Mouse (Mus musculus) thymus, postnatal 10 days (tissue): ENCODE measurements around the gene F5.
A peak's percentile ranks its signal among the peaks of the same experiment; 100 is the strongest.
"Not testable (repeated sequence)": the region's sequence is repeated elsewhere in the genome, so short reads cannot be mapped to it uniquely, and the experiment has no call there.

Experiments used
- DNase-seq, 2 experiments: peaks; one replicate each; pipeline ENCODE4 v3.0.0; 2021; ENCODE audit warnings: low spot score in 2 of 2

Gene F5

DNA sequence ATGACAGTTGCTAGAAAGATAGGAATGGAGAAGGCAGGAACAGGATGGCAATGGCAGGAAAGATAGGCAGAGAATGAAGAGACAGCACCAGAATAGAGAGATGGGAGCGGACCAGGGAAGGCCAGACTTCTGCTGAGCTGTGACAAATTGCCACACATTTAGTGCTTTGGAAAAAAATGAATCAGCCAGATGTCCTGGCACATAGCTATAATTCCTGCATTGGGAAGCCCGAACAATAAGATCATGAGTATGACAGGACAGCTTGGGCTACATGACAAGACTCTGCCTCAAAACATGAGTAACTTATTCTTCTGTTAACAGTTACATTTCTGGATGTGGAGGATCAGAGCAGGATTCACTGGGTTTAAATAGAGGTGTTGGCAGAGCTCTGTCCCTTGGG is 8.1 kb downstream of the F5 start:
- DNase-seq = no peak

DNA sequence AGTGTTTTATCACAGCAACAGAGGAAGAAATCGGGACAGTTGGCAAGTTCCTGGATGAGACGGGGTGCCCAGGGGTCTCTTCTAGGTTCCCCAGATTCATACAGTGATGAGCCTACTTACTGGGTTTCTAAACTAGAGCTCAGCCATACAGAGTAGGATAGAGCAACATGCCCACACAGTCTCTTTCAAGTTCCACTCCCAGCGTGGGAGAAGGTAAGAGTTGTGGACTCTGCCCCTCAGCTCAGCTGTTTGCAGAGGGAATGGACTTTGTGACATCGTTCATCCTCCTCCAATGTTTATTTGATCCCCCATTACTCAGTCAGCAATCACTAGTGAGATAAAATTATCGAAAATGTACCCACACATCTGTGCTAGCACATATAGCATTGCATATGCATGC is 11.1 kb downstream of the F5 start:
- DNase-seq = no peak

DNA sequence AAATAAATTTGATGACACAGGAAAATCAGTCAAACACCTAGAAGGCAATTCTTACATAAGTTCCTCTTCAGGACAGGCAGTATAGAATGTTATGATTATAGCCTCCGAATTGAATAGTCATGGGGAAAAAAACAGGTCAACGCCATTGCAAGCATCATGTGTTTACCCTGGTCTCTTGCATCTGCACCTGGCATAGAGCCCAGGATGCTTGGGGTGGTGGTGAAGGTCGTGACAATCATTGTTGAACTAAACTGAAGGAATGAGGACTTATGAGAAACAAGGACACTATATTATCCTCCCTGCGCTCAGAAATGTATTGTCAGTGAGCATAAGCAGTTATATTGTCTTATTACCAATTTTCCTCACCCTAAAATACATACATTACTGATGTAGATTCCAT is 17.2 kb downstream of the F5 start:
- no peak for DNase-seq

DNA sequence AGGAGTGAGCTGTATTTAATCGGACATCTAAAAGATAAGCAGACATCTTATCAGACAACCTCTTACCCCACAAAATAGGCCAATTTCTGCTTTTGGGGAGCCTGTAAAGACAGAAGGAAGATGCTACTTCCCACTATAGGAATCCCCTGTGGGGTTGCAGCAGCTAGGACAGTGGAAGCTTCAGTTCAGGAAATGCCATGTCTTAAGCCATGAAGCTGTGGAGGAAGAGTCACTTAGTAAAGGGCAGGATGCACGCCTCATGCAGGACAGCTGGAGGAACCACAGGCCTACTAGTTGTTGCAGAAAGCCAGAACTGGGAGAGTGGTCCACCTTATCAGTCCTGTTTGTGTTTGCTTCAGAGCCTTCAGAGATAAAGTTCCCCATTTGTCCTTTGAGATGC is 18.8 kb downstream of the F5 start:
- no peak for DNase-seq

DNA sequence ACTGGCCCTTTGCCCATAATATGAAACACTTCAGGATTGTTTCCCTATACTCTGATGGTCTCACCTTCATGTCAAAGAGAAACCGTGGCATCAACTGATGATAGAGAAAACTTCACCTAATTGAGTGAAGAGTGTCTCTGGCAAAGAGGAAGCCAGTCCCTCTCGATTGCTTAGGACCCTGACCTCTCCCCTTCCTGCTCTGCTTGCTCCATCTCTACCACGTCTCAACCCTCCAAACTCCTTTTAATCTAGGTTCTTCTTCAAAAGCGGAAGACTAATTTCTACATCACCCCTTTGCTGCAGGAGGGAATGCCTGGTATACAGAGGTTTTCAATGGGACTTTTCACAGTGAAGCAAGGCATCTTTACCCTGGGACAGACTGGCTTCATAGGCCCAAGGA is 21.5 kb downstream of the F5 start:
- DNase-seq = no peak

DNA sequence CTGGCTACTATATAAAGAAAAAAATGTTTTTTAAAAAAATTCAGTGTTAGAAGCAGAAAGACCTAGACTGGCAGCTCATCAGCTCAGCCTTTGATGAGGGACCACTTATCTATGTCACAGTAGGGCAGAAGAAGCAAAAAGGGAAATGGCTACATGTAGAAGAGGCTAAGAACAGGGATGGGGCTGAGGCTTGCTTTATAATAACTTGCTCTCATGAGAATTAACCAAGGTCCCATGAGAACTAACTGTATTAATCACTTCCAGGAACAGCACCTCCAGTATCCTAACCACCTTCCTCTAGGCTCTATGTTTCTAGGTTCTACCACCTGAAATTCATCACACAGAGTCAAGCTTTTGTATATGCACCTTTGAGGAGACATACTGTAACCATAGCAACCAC is 25.2 kb downstream of the F5 start:
- no peak for DNase-seq

DNA sequence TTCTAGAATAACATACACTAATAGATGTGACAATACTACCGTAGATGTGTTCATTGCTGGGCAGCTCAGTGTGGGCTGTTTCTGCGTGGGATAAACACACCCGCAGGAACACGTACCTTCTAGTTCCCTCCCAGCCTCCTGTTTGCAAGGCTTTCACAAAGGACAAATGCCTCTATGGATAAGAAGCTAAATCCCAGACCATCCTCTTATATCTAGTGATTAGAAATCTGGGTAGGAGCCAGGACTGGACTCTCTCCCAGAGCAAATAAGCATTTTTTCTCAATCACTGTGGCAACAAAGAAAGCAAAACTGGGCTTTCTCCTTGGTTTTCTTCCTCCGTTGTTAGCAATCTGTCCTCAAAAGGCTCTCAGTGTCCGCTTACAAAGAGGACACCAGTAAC is 26.8 kb downstream of the F5 start:
- no peak for DNase-seq

DNA sequence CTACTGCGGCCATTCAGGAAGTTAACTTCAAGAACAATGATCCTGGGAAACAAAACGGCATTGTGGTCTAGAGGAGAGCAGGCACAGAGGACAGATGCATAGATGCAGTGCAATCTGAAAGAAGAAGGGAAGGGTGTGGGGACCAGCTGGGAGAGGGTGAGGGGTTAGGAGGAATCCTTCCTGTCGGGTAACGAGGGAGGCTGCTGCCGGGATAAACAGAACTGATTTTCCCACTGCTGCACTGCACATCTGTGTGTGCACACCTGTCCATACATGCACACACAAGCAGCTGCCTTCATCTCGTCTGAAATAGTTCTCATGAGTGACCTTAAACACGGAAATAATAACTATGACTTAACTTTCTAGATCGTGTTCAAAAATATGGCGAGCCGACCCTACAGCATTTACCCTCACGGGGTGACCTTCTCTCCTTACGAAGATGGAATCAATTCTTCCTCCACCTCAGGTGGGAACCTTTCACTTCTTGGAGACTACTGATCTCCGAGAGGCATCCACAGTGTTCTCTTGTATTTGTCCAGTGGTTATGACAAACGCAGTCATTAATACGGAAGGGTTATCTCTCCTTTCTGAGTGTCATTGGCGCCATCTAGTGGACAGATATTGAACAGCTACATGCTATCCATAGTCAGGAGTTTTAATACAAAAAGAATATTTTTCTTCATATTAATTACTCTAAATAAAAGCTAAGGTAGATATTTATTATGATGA is 32.7 kb downstream of the F5 start:
- DNase-seq = peak; percentile 16 to 70

DNA sequence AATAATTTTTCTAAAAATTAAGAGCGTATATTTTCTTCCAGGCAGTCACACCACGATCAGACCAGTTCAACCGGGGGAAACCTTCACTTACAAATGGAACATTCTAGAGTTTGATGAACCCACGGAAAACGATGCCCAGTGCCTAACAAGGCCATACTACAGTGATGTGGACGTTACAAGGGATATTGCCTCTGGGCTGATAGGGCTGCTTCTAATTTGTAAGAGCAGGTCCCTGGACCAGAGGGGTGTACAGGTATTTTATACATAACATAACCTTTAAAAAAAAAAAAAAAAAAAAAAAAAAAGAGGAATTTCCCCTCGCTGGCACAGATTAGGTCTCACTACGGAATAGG is 33.2 kb downstream of the F5 start:
- no peak for DNase-seq

DNA sequence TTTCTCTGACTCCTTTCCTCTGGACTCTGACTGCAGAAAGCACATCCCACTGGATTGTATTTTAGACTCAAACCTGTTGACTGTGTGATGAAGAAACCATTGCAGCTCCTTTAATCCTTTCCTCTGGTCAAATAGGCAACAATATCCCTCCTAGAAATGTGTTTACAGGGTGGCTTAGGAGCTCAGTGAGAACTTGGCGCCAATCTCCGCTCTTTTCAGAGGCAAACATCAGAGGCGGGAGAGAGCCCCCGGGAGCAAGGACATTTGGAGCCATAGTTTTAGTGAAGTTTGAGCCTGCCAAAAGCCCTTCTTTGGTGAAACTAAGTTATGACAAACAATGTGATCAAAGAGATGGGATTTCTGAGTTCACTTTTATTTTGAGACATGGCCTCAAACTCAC is 33.7 kb downstream of the F5 start:
- no peak for DNase-seq

DNA sequence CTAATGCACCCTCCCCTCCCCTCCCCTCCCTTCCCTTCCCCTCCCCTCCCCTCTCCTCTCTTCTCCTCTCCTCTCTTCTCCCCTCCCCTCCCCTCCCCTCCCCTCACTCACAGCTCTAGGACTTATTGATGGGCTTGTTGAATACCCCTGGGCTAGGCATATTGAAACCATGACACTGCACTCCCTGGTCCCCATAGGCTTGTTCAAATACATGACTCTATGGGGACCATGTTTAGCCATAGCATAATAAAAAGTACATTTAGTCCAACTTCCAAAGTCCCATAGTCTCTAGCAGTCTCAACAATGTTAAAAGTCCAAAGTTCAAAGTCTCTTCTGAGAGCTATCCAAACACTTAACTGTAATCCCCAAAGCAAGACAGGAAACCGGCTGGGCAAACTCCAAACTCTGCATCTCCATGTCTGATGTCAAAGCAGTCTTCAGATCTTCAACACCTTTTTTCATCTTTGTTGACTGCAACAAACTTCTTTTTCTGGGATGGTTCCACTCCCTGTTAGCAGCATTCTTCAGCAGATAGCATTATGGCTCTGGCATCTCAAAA is 35.4 kb downstream of the F5 start:
- no peak for DNase-seq

DNA sequence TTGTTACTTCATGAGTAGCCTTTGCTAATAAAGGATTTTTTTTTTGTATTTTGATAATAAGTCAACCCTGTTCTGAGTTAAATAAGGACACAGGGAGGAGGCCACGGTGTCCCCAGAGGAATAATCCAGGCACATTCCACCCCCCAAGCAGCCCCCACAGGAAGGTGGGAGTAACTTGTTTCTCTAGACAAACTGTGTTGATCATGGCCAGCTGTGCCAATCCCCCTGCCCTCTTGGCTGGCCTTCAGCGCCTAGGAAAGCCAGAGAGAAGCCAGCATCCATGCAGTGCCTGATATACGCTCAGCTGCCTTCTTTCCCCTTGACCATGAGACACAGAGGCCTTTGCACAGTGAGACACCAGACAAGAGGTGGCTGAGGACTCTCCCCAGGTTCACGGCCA is 47.9 kb downstream of the F5 start:
- no peak for DNase-seq

DNA sequence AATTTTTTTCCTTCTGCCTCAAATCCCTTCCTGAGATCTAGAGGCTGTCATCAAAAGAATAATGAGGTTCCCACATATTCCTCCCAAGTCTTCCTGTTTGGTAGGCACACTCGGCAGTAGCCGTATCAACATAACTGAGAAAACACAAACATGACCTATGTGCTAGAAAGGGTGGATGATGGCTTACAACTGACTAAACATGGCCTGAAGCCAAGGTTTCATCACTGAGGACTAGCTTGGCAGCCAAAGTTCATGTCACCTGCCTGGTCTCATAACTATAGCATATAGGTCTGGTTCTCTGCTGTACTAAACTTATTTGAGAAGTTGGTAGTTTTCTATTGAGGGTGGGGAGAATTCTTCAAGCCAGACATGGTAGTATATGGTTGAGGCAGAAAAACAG is 56.8 kb downstream of the F5 start:
- no peak for DNase-seq

DNA sequence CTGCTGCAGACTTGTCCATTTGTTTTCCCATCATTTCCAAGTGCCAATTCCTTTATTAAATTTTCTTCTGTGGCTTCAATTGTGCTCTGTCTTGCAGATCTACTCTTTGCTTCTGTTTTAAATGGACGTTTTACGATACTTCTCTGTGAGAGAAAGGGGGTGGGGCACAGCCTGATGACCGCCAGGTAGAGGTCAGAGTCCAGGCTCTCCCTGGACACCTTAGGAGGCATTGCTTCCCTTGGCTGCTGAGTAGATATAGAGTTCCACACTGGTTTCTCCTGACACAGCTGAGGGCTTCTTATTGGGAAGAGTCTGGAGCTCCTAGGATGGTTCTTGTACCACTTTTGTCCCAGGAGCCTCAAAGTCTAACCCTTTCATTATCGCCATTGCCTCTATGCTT is 59.3 kb downstream of the F5 start:
- no peak for DNase-seq

DNA sequence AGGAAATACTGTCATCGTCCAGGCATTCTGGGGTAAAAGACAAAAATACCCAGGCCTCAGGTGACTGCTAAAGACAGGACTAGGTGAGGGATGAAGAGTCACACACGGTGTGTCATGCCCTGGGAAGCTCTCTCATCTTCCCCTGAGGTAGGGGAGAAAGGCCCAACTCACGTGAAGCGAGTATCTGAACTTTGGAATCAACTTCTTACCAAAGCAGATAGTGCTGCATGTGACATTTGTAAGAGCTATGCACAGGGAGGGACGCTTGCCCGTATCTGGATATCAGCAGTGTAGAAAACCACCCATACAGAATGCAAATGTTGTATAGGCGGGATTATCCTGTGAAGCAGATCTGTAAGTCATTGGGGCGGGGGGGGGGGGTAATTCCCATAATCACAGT is 61.0 kb downstream of the F5 start:
- no peak for DNase-seq

DNA sequence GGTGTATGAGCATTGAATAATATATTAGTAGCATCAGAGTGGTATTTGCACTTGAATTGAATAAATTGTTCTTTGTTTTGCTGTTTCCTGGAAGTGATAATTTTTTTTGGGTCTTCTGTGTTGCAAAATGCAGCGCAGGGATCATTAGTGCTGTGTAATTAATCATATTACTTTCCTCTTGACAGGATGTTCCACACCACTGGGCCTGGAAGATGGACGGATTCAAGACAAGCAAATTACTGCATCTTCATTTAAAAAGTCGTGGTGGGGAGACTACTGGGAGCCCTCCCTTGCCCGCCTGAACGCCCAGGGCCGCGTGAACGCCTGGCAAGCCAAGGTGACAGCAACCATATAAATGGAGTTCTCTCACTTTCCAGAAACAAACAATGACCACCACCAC is 62.6 kb downstream of the F5 start:
- DNase-seq = no peak

DNA sequence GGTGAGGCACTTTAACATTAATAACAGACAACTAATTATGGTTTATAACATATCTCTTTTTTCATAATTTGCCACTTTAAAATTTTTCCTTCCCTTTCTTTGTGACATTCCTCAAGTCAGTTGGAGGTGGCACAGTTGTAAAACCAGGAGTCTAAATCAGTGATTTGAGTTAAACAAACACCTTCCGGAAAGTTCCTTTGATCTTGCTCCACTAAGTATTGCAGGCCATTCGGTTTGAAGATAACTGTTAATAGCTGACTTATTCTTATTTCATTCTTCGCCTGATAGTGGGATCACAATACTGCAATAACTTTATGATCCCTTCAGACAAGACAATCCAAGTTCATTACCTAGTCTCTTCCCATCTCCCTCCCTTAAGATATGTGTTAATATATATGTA is 63.5 kb downstream of the F5 start:
- DNase-seq = no peak

DNA sequence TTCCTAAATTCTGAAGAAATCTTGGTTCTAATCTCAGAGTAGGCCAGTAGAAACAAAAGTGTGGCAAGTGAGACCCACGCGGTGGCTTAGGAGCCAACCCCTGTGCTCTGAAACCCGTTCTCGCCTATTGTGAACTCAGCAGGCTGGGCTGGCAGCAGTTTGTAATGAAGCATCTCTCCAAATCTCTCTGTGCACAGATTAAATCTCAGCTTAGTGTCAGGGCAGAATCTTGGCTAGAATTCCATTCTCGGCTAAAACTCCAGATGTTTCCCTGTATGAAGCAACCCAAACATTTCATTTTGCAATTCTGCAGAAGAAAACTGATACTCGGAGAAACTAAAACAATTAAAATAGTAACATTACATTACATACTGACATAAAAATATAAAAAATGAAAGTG is 63.9 kb downstream of the F5 start:
- no peak for DNase-seq

DNA sequence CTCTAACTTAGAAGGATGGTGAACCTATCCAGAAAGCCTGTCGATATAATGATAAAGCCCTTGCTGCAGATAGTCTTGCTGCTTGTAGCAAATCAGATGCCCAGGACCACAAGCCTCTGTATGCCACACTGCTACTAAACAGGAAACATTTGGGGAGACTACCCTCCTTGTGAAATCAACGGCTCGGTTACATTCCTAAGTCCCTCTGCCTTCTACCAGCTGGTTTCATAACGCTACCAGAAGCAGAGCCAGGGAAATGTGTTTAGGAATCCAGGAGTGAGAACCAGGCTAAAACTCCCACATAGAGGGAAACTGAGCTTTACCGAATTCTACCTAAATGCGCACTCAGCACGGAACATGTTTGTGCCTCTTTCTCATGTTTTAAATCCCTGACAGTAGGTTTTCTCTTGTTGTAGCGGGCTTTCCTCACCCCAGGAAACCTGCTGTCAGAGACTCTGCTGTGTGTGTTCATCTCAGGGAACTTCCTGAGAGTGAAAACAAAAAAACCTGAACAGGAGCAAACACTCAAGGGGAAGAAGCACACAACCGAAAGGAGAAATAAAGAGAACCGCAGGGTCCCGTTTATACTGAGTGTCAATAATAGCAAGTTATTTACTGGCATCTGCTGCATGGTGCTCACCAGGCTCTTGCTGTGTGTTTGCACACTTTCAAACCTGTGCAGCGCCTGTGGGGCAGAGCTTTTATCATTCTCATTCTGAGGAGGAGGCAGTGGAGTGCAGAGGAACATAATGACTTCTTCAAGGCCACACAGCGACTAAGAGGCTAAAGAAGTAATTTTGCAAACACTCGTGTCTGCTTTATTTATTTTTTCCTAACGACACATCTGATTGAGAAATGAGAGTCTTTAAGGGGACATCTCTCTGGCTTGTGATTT is 66.4 kb downstream of the F5 start:
- DNase-seq = peak in 1 of 2 experiments; percentile 4

DNA sequence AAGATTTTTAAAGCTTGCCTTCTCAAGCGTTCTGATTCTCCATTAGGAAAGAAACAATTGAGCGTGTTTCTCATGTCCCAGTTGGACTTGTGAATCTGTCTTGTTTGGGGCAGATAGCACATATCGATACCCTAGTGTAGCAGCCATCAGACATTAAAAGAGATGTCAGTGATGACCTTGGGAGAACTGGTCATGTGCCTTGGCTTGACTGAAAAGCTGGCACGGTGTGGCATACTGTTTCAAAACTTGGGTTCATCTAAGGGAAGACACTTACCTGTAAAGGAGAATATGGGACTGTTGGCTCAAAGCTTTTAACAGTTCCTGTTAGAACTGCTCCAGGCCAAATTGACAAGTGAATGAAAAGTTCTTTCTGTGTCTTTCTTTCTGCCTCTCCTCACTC is 68.6 kb downstream of the F5 start:
- DNase-seq = no peak

DNA sequence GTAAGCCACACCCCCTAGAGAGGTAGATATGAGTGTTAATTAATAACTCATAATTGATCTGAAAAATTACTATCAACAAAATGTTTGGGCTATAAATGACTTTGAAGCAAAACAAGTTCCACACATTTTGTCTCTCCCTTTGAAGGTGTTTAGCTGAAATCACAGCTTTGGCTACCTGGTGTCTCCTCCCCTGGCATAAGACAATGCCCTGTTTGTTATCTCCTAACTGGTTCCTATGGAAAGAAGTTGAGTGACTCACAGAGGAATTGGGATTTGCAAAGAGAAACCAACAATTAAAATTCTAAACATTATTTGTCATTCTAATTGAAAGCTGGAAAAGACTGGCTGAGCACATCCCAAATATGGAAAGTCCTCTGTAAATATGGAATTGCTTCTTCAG is 71.5 kb downstream of the F5 start:
- no peak for DNase-seq

DNA sequence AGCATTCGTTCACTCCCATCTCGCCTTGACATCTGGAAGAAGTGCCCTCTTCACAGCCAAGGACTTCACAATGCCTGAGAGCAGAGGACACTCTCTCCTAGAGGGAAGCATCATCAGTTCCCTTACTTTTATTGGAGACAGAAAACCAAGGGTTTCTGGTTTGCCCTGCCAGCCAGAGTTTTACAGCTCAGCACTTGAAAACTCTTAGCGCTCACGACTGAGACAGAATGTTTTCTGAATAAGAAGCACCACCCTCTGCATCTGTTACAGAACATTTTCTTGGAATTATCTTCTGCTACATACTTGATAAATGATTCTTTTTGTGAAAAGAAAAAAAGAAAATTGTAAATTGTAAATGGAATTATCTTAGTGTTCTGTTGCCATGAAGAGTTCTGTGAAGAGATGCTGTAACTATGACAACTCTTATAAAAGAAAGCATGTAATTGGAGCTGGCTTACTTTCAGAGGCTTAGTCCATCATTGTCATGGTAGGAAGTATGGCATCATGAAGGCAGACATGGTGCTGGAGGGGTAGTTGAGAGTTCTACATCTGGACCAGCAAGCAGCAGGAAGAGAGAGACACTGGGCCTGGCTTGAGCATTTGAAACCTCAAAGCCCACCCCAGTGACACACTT is 80.4 kb downstream of the F5 start:
- not testable (repeated sequence) for DNase-seq

DNA sequence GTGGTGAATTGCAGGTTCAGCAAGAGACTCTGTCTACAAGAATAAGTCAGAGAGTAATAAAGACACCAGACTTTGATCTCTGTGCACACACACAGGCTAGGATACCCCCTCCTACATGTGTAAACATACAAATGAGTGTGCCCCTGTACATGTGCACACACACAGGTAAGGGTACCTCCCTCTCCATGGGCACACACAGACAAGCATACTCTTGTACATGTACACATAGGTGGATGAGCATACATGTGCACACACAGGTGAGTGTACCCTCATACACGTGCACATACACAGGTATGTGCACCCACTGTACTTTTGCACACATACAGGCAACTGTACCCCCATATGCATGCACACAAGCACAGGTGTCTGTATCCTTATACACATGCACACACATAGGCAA is 81.8 kb downstream of the F5 start:
- DNase-seq = no peak
